Mouse (Mus musculus) liver, embryonic 14.5 days (tissue): ENCODE measurements at regions not wholly inside any gene's neighbourhood (a gene's known extent, or its start where the extent isn't known, plus 50 kb on each side); places are given as distances from the start of the nearest gene placed in this dataset.

Experiments
- CTCF ChIP-seq: IDR thresholded peaks from 2 replicates; pipeline ENCODE4 v1.5.1; 2016; ENCODE audit warnings: antibody characterized with exemption, low read depth, control low read depth
- EP300 ChIP-seq: IDR thresholded peaks from 2 replicates; pipeline ENCODE4 v1.6.1; 2016; ENCODE audit warnings: antibody characterized with exemption, low read depth

DNA sequence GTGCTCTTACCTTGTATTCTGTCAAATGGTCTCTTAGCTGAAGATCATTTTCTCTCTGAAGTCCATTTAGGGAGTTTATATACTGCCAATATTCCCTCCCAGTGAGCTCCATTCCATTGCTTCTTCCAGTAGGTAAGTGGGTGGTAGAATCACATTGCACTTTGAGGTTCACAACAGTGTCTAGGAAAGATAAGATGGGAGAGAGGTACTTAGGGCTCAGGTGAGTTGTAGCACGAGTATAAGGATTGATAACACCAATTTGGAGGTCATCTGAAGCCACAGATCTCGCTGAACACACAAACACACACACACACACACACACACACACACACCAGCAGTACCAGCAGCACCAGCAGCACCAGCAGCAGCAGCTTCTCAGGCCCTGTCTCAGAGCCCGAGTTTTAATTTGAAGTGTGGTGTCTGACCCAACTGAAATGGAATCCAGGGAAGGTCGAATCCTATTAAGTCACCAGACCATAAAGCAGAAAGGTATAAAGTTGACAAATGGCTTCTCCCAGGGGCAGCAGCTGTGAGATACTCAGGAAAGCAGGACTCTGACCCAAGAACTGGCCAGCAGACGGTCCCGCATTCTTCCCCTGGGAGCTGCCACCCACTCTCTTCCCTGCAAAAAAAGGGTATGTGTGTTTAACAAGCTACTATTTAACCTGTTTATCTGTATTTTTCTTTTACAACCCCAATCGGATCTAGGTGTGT lies 561.9 kb upstream of the Cdh11 start:
- TF ChIP-seq CTCF (no peak), EP300 (no peak)
